Mouse (Mus musculus): ENCODE results near the gene Cmya5. TPM values are rescaled to one million over a fixed set of nuclear protein-coding genes. Genes with fewer than 3 reads are reported as not detected.

Gene Cmya5
- polyA plus RNA-seq, 1 experiment = under 0.01 TPM

DNA sequence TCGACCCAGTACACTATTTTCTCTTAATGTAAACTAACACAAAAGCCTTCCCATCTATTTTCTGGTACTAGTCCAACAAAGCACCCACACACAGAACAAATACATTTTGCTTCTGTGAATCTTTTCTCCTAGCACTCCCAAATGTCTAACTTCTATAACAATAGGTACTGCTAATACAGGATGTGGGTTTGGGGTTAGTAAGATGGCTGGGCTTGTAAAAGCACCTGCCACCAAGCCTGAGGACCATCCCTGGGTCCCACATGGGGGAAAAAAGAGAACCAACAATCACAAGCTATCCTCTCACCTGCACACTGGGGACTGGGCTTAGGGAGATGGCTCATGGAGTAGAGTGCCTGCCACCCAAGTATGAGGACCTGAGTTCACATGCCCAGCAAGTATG is 8.8 kb upstream of the Cmya5 start:
- Histone ChIP-seq H3K79me3 (ENCODE audit: low read depth) (peaks cover 2% of the 10 kb centered on the region), H3K4me3 (ENCODE audit: insufficient read depth, poor library complexity, severe bottlenecking) (no peak overlapping the region), H3K36me3 (ENCODE audit: control insufficient read depth, insufficient read depth) (peaks cover 64% of the 10 kb centered on the region), H3K27me3 (ENCODE audit: control insufficient read depth, insufficient read depth, insufficient read length) (no peaks in the 10 kb centered on the region), H3K79me2 (ENCODE audit: control insufficient read depth, insufficient read depth) (no peaks in the 10 kb centered on the region), H3ac (ENCODE audit: control insufficient read depth, insufficient read length, low read depth) (no peak overlapping the region)
- TF ChIP-seq FOSL1 (IDR thresholded peaks at IDR 0.05; ENCODE audit: insufficient read depth, low read length, poor library complexity, severe bottlenecking) (no peak), CEBPB (IDR thresholded peaks at IDR 0.05; ENCODE audit: low read depth) (no peak), MAX (IDR thresholded peaks at IDR 0.05) (no peak), USF1 (IDR thresholded peaks at IDR 0.05; ENCODE audit: low read depth) (no peak), MYOD1 (IDR thresholded peaks at IDR 0.05; ENCODE audit: control insufficient read depth, insufficient read length, low read depth) (no peak), CTCF (IDR thresholded peaks at IDR 0.05; ENCODE audit: control insufficient read depth, insufficient read depth, insufficient read length) (no peak), MYOG (IDR thresholded peaks at IDR 0.05; ENCODE audit: control insufficient read depth, extremely low read depth, insufficient read length) (no peak)

DNA sequence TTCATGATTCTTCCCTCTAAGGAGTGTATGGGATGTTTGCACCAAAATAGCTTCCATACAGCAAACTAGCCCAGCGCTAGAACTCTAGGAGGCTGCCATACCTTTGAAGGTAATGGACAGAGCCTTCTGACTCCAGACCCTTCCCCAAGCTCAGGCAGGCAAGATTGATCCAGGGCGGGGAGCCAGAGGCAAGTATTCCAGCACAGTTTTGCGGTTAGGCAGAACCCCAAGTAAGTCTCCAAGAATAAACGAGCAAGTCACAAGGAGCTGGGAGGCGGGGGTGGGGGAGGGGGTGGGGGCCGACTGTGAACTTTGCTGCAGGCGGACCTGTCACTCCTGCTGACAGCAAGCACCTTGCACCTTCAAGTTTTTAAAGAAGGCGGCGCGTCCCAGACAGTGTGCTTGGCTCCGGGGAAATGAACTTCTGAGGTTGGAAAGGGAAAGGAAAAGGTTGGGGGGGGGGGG is 673 bp downstream of the Cmya5 start:
- H3K36me3 ChIP-seq (ENCODE audit: control insufficient read depth, insufficient read depth) = peaks cover 25% of the 10 kb centered on the region
- H3K27me3 ChIP-seq (ENCODE audit: control insufficient read depth, insufficient read depth, insufficient read length) = no peaks in the 10 kb centered on the region
- H3K79me2 ChIP-seq (ENCODE audit: control insufficient read depth, insufficient read depth) = no peaks in the 10 kb centered on the region
- no peak overlapping the region for H3K4me3 ChIP-seq (ENCODE audit: insufficient read depth, poor library complexity, severe bottlenecking)
- no peak for TF ChIP-seq MYOG (IDR thresholded peaks at IDR 0.05; ENCODE audit: control insufficient read depth, extremely low read depth, insufficient read length)
- no peak for TF ChIP-seq CEBPB (IDR thresholded peaks at IDR 0.05; ENCODE audit: low read depth)
- no peak for TF ChIP-seq MAX (IDR thresholded peaks at IDR 0.05)
- no peak for TF ChIP-seq CTCF (IDR thresholded peaks at IDR 0.05; ENCODE audit: control insufficient read depth, insufficient read depth, insufficient read length)
- no peak for TF ChIP-seq MYOD1 (IDR thresholded peaks at IDR 0.05; ENCODE audit: control insufficient read depth, insufficient read length, low read depth)
- TF ChIP-seq USF1 (IDR thresholded peaks at IDR 0.05; ENCODE audit: low read depth) = no peak
- no peak for TF ChIP-seq FOSL1 (IDR thresholded peaks at IDR 0.05; ENCODE audit: insufficient read depth, low read length, poor library complexity, severe bottlenecking)
- no peak overlapping the region for H3ac ChIP-seq (ENCODE audit: control insufficient read depth, insufficient read length, low read depth)
- H3K79me3 ChIP-seq (ENCODE audit: low read depth) = no peaks in the 10 kb centered on the region

DNA sequence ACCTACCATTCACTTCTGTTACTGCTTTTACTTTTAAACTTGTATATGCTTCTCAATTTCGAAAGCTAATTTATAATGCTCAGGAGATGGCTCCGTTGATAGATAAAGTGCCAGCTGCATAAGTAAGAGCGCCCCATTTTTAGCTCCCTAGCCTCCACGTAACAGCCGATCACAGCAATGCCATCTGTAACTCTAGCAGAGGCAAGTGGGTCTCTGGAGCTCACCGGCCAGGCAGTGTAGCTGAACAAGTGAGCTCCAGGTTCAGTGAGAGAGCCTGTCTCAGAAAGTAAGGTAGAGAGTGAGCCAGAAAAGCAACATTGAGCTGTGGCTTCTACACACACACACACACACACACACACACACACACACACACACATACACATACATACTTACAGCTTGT is 3.3 kb downstream of the Cmya5 start:
- no peak for TF ChIP-seq MAX (IDR thresholded peaks at IDR 0.05)
- no peak for TF ChIP-seq CTCF (IDR thresholded peaks at IDR 0.05; ENCODE audit: control insufficient read depth, insufficient read depth, insufficient read length)
- no peak for TF ChIP-seq FOSL1 (IDR thresholded peaks at IDR 0.05; ENCODE audit: insufficient read depth, low read length, poor library complexity, severe bottlenecking)
- TF ChIP-seq MYOD1 (IDR thresholded peaks at IDR 0.05; ENCODE audit: control insufficient read depth, insufficient read length, low read depth) = no peak
- H3K4me3 ChIP-seq (ENCODE audit: insufficient read depth, poor library complexity, severe bottlenecking) = no peak overlapping the region
- H3K79me2 ChIP-seq (ENCODE audit: control insufficient read depth, insufficient read depth) = no peaks in the 10 kb centered on the region
- no peaks in the 10 kb centered on the region for H3K27me3 ChIP-seq (ENCODE audit: control insufficient read depth, insufficient read depth, insufficient read length)
- peaks cover 12% of the 10 kb centered on the region for H3K36me3 ChIP-seq (ENCODE audit: control insufficient read depth, insufficient read depth)
- H3K79me3 ChIP-seq (ENCODE audit: low read depth) = no peaks in the 10 kb centered on the region
- no peak overlapping the region for H3ac ChIP-seq (ENCODE audit: control insufficient read depth, insufficient read length, low read depth)

DNA sequence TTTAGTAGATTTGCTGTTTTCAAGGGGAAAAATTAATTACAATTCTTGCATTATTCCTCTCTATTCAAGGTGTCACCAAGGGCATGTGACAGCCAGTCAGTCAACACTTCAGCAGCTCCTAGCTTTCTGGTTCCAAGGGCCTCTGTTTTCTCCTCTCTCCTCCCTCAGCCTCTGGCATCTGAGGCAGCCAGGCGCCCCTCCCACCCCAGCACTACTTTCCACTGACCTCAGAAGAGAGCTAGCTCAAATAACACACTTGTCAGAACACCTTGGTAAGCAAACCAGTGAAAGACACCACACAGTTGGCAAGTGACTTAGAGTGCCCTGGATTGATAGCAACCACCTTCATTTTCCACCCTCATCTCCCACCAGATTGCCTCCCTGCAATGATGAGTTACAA is 6.5 kb downstream of the Cmya5 start:
- no peak overlapping the region for H3K4me3 ChIP-seq (ENCODE audit: insufficient read depth, poor library complexity, severe bottlenecking)
- H3K79me2 ChIP-seq (ENCODE audit: control insufficient read depth, insufficient read depth) = no peaks in the 10 kb centered on the region
- no peak for TF ChIP-seq MYOG (IDR thresholded peaks at IDR 0.05; ENCODE audit: control insufficient read depth, extremely low read depth, insufficient read length)
- TF ChIP-seq MYOD1 (IDR thresholded peaks at IDR 0.05; ENCODE audit: control insufficient read depth, insufficient read length, low read depth) = no peak
- TF ChIP-seq CTCF (IDR thresholded peaks at IDR 0.05; ENCODE audit: control insufficient read depth, insufficient read depth, insufficient read length) = no peak
- no peak for TF ChIP-seq CEBPB (IDR thresholded peaks at IDR 0.05; ENCODE audit: low read depth)
- no peak for TF ChIP-seq FOSL1 (IDR thresholded peaks at IDR 0.05; ENCODE audit: insufficient read depth, low read length, poor library complexity, severe bottlenecking)
- TF ChIP-seq USF1 (IDR thresholded peaks at IDR 0.05; ENCODE audit: low read depth) = no peak
- no peak for TF ChIP-seq MAX (IDR thresholded peaks at IDR 0.05)
- H3K79me3 ChIP-seq (ENCODE audit: low read depth) = no peaks in the 10 kb centered on the region
- H3ac ChIP-seq (ENCODE audit: control insufficient read depth, insufficient read length, low read depth) = no peak overlapping the region
- no peaks in the 10 kb centered on the region for H3K27me3 ChIP-seq (ENCODE audit: control insufficient read depth, insufficient read depth, insufficient read length)
- no peaks in the 10 kb centered on the region for H3K36me3 ChIP-seq (ENCODE audit: control insufficient read depth, insufficient read depth)

DNA sequence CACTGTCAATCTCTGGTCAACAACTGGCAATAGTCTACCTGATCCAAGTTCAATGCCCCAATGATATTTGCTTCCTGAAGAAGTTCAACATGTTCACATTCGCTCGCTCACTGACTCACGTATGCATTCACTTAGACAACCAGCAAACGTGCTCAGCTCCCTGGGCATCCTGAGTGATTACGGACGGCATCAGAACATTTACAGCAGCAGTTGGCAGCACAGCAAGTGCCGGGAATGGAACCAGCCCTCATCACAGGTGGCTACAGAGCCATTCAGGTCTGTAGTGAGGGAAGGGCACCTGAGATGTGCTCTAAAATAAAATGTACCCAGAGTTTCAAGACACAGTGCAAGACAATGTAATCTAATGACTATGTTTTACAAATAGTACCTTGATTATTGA is 7.4 kb downstream of the Cmya5 start:
- Histone ChIP-seq H3K4me3 (ENCODE audit: insufficient read depth, poor library complexity, severe bottlenecking) (no peak overlapping the region), H3K27me3 (ENCODE audit: control insufficient read depth, insufficient read depth, insufficient read length) (no peaks in the 10 kb centered on the region), H3K79me3 (ENCODE audit: low read depth) (no peaks in the 10 kb centered on the region), H3K79me2 (ENCODE audit: control insufficient read depth, insufficient read depth) (no peaks in the 10 kb centered on the region), H3K36me3 (ENCODE audit: control insufficient read depth, insufficient read depth) (no peaks in the 10 kb centered on the region), H3ac (ENCODE audit: control insufficient read depth, insufficient read length, low read depth) (no peak overlapping the region)
- TF ChIP-seq MYOD1 (IDR thresholded peaks at IDR 0.05; ENCODE audit: control insufficient read depth, insufficient read length, low read depth) = no peak
- TF ChIP-seq MAX (IDR thresholded peaks at IDR 0.05) = no peak
- no peak for TF ChIP-seq MYOG (IDR thresholded peaks at IDR 0.05; ENCODE audit: control insufficient read depth, extremely low read depth, insufficient read length)
- no peak for TF ChIP-seq USF1 (IDR thresholded peaks at IDR 0.05; ENCODE audit: low read depth)
- TF ChIP-seq CTCF (IDR thresholded peaks at IDR 0.05; ENCODE audit: control insufficient read depth, insufficient read depth, insufficient read length) = no peak
- TF ChIP-seq FOSL1 (IDR thresholded peaks at IDR 0.05; ENCODE audit: insufficient read depth, low read length, poor library complexity, severe bottlenecking) = no peak
- no peak for TF ChIP-seq CEBPB (IDR thresholded peaks at IDR 0.05; ENCODE audit: low read depth)

DNA sequence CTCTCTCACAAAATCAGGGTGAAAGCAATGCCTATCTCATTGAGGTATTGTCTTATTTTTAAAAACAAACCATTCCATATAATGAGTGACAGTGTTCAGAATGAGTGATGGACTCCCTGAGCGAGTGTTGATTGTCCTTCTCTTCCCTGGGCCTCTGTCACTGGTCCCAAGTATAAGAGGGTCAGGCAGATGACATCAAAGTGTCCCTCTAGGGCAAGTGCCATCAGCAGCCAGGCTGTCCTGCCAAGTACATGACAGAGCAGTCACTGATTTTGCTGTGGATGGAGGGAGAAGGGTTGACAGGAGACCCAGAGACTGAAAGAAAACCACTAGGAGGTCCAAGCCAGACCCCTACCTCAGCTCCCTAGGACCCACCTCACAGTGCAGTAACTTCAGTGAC is 8.3 kb downstream of the Cmya5 start:
- no peak overlapping the region for H3K4me3 ChIP-seq (ENCODE audit: insufficient read depth, poor library complexity, severe bottlenecking)
- no peaks in the 10 kb centered on the region for H3K36me3 ChIP-seq (ENCODE audit: control insufficient read depth, insufficient read depth)
- no peaks in the 10 kb centered on the region for H3K79me3 ChIP-seq (ENCODE audit: low read depth)
- H3K79me2 ChIP-seq (ENCODE audit: control insufficient read depth, insufficient read depth) = no peaks in the 10 kb centered on the region
- no peaks in the 10 kb centered on the region for H3K27me3 ChIP-seq (ENCODE audit: control insufficient read depth, insufficient read depth, insufficient read length)
- TF ChIP-seq CTCF (IDR thresholded peaks at IDR 0.05; ENCODE audit: control insufficient read depth, insufficient read depth, insufficient read length) (no peak), MYOD1 (IDR thresholded peaks at IDR 0.05; ENCODE audit: control insufficient read depth, insufficient read length, low read depth) (no peak), USF1 (IDR thresholded peaks at IDR 0.05; ENCODE audit: low read depth) (no peak), CEBPB (IDR thresholded peaks at IDR 0.05; ENCODE audit: low read depth) (no peak), MYOG (IDR thresholded peaks at IDR 0.05; ENCODE audit: control insufficient read depth, extremely low read depth, insufficient read length) (no peak), FOSL1 (IDR thresholded peaks at IDR 0.05; ENCODE audit: insufficient read depth, low read length, poor library complexity, severe bottlenecking) (no peak)
- H3ac ChIP-seq (ENCODE audit: control insufficient read depth, insufficient read length, low read depth) = no peak overlapping the region
